Mouse (Mus musculus) bone marrow macrophage, adult 2 months (primary cell): ENCODE results near the gene Mrps26. TPM values are rescaled to one million over a fixed set of nuclear protein-coding genes. Genes with fewer than 3 reads are reported as not detected.

ENCODE experiments used
- H3K27ac ChIP-seq: 2 replicates; pipeline ENCODE4 v1.5.1; 2012; ENCODE audit warnings: low read depth, low read length; ENCODE audit not compliant: insufficient read depth
- H3K4me1 ChIP-seq: 2 replicates; pipeline ENCODE4 v1.6.1; 2012; ENCODE audit warnings: low read length; ENCODE audit not compliant: control insufficient read depth, insufficient read depth
- H3K4me3 ChIP-seq: 2 replicates; pipeline ENCODE4 v1.5.1; 2012; ENCODE audit warnings: mild to moderate bottlenecking, low read length, moderate library complexity; ENCODE audit not compliant: insufficient read depth
- CTCF ChIP-seq: IDR thresholded peaks from 2 replicates; pipeline ENCODE4 v1.5.1; 2012; ENCODE audit warnings: low read depth, mild to moderate bottlenecking, low read length, moderate library complexity
- POLR2A ChIP-seq: IDR thresholded peaks from 2 replicates; pipeline ENCODE4 v1.6.1; 2012; ENCODE audit warnings: mild to moderate bottlenecking, low read depth, low read length, borderline replicate concordance
- polyA plus RNA-seq: library from polyadenylated mRNA; stranded (reverse); fragments of >200 nt; gene quantifications from 2 replicates; pipeline ENCODE4 v1.2.4, GENCODE M21; 2012; ENCODE audit not compliant: missing spikeins, insufficient read depth, insufficient read length

Mrps26 gene
- polyA plus RNA-seq, 1 experiment, result 28.3 TPM

DNA sequence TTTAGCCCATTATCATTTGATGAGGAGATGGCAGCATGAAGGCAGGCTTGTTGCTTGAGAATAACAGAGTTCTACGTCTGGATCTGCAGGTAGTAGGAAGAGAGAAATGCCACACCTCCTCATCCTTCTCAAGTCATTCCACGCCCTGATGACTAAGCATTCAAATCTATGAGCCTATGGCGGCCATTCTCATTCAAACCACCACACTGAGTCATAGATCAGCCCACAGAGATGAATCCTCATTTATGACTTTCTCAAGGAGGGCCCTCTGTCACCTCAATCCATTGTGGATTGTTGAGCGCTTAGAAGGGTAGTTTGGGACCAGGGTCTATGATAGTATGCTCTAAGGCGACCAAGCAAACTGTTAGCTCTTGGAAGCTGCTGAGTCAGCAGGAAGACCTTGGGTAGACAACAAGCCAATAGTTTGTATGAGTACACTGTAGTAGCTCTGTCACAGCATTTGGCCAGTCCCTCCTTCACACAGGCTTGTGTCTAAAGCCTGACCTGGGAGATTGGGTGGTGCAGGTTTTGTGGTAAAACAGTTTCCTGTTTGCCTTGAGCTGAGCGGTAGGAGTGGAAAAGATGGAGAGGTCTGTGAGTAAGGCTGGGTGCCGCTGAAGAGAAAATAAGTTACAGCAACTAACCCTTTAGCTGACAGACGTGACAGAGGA is 24.5 kb upstream of the Mrps26 start:
- Histone ChIP-seq H3K4me3 (no peak overlapping the region), H3K4me1 (peaks cover 5% of the 10 kb centered on the region), H3K27ac (no peak overlapping the region)
- TF ChIP-seq POLR2A (no peak), CTCF (no peak)

DNA sequence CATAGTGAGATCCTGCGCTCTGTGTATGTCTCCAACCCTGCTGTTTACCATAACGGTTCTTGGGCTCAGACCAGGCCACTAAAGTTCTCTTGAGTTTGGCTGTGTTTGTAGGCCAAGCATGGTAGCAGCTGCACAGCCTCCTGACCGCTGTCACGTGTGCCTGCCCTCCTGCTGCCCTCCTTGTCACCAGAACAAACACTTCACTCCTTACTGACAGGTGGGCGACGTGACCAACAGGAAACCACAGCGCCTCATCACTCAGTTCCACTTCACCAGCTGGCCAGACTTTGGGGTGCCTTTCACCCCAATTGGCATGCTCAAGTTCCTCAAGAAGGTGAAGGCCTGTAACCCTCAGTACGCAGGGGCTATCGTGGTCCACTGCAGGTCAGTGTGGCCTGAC is 23.3 kb upstream of the Mrps26 start:
- Histone ChIP-seq H3K27ac (no peak overlapping the region), H3K4me3 (no peak overlapping the region), H3K4me1 (no peaks in the 10 kb centered on the region)
- TF ChIP-seq CTCF (no peak), POLR2A (no peak)

DNA sequence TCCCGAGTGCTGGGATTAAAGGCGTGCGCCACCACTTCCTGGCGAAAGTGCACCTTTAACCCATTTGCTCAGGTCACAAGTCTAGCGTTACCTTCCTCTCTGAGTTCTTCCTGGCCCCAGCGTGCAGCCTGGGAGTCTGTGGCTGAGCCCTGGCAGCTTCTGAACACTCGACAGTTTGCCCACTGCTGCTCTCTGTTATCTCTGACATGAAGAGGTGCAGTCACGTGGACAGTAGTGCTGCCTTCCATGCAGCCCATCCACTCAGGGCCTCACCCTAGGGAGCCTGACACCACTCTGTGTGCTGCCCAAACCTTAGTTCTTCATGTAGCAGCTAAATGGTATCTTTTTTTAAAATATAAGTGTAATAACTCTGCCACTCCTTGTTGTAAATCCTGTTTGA is 16.6 kb upstream of the Mrps26 start:
- no peak for TF ChIP-seq POLR2A
- TF ChIP-seq CTCF, result no peak
- Histone ChIP-seq H3K4me3 (no peak overlapping the region), H3K27ac (no peak overlapping the region), H3K4me1 (no peaks in the 10 kb centered on the region)

DNA sequence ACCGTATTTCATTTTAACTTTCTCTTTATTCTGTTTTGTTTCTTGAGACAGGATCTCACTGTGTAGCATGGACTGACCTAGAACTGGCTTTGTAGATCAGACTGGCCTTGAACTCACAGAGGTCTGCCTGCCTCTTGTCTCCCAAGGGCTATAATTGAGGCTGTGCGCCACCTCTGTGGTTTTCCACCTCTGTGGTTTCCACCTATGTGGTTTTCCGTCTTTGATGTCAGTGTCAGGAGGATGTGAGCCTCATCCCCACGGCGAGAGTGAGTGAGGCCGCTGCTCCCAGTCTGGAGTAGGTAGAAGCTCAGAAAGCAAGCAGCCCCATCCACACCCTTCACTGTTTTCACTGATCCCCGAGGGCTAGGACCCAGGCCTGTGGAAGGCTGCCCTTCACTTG is 8.7 kb upstream of the Mrps26 start:
- Histone ChIP-seq H3K27ac (no peak overlapping the region), H3K4me3 (no peak overlapping the region), H3K4me1 (no peaks in the 10 kb centered on the region)
- TF ChIP-seq POLR2A (no peak), CTCF (no peak)

DNA sequence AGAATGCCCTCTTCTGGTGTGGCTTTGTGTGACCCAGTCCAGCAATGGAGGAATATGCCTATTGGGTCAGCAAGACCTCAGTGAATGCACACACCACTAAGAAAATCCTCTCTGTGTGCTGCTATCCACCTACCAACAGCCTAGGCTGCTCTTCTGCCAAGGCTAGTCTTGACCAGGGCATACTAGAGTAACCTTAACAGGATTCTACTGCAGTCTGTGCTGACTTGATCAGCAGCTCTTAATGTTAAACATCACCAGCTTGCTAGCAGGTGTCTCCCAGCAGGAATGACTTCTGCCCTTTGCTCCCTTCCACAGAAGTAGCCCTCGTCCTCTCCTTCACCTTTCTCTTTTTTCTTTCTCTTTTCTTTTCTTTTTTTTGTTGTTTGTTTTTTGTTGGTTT is 7.2 kb upstream of the Mrps26 start:
- Histone ChIP-seq H3K27ac (no peak overlapping the region), H3K4me1 (no peaks in the 10 kb centered on the region), H3K4me3 (no peak overlapping the region)
- TF ChIP-seq CTCF, result no peak
- TF ChIP-seq POLR2A, result no peak

DNA sequence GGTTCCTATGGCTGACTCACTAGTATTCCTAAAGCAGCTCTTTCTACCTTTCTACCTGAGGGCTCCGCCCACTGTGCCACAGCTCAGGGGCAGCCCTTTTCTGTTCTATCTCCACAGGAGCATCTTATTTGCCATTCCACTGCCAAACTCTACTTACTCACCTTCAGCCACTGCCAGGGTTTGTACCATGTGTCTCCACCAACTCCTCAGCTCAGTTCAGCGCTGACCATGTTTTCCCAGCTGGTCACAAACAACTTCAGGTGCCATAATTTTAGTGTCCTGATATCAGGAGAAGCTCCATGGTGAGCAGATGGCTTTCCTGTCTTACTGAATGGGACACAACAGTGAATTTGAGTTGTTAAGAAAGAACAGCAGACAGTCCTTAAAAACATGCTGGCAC is 6.1 kb upstream of the Mrps26 start:
- Histone ChIP-seq H3K4me1 (no peaks in the 10 kb centered on the region), H3K4me3 (no peak overlapping the region), H3K27ac (no peak overlapping the region)
- no peak for TF ChIP-seq CTCF
- no peak for TF ChIP-seq POLR2A

DNA sequence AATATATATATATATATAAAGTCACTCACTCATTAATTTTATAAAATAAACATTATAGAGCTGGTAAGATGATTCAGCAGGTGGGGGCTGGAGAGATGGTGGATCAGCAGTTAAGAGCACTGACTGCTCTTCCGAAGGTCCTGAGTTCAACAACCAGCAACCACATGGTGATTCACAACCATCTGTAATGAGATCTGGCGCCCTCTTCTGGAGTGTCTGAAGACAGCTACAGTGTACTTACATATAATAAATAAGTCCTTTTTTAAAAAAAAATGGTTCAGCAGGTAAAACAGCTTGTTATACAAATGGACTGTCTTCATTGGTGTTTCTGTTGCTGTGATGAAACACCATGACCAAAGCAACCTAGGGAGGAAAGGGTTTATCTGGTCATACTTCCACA is 5.5 kb upstream of the Mrps26 start:
- H3K27ac ChIP-seq, result no peak overlapping the region
- TF ChIP-seq CTCF (no peak), POLR2A (no peak)
- no peak overlapping the region for H3K4me3 ChIP-seq
- 0 out of 2 replicates have a peak, but pooled peaks cover 2% of the 10 kb centered on the region for H3K4me1 ChIP-seq

DNA sequence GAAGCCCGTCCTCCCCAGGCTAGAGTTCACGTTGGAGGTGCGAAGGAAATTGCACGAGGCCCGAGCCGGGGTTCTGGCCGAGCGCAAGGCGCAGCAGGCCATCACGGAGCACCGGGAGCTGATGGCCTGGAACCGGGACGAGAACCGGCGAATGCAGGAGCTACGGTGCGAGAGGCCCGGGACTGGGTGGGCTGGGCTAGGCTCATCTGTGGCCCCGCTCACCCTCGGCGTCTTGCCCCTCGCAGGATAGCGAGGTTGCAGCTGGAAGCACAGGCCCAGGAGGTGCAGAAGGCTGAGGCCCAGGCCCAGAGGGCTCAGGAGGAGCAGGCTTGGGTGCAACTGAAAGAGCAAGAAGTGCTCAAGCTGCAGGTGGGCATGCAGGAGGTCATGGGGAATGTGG is 521 bp downstream of the Mrps26 start:
- peak overlapping the region; percentile 19; the same call in 1 of the 2 replicates for H3K27ac ChIP-seq
- H3K4me1 ChIP-seq, result peaks cover 9% of the 10 kb centered on the region
- H3K4me3 ChIP-seq, result peak overlapping the region; percentile 77
- TF ChIP-seq CTCF (no peak), POLR2A (no peak)

DNA sequence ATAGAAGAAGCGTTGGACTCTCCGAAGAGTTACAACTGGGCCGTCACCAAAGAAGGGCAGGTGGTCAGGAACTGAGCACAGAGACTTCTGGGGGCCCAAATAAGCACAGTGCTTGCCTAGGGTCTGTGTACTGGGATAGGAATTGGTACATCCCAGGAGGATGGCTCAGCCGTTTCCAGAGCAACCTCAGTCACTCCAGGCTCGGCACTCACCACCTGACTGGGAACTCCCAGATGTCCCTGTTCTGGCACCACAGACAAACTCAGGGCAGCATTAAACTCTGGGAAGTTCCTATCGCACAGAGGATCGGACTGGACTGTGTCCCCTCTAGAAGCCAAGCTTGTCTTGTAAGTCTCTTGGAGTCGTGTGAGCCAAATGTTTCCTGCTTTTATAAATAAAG is 1.4 kb downstream of the Mrps26 start:
- TF ChIP-seq CTCF, result no peak
- no peak for TF ChIP-seq POLR2A
- Histone ChIP-seq H3K27ac (no peak overlapping the region), H3K4me3 (peak overlapping the region; percentile 77; the same call in 1 of the 2 replicates), H3K4me1 (peaks cover 9% of the 10 kb centered on the region)

DNA sequence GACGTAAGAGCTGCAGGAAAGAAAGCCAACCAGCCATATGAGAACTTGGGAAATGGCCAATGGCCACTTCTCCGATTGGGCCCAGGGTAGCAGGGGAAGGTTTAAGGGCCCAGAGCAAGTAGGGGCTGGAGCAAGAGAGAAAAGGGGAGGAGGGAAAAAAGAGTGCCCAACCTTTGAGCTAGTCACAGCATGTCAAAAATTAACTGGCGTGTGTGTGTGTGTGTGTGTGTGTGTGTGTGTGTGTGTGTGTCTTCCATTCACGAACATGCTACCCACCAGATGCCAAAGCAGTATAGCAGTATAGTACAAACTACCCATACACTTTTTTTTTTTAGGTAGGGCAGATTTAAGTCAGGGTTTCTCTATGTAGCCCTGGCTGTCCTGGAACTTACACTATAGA is 5.4 kb downstream of the Mrps26 start:
- Histone ChIP-seq H3K4me3 (no peak overlapping the region), H3K27ac (no peak overlapping the region), H3K4me1 (peaks cover 7% of the 10 kb centered on the region)
- no peak for TF ChIP-seq CTCF
- no peak for TF ChIP-seq POLR2A
